Comparison of ENCODE assay signal across 8 mouse cellular contexts in the genomic region with DNA sequence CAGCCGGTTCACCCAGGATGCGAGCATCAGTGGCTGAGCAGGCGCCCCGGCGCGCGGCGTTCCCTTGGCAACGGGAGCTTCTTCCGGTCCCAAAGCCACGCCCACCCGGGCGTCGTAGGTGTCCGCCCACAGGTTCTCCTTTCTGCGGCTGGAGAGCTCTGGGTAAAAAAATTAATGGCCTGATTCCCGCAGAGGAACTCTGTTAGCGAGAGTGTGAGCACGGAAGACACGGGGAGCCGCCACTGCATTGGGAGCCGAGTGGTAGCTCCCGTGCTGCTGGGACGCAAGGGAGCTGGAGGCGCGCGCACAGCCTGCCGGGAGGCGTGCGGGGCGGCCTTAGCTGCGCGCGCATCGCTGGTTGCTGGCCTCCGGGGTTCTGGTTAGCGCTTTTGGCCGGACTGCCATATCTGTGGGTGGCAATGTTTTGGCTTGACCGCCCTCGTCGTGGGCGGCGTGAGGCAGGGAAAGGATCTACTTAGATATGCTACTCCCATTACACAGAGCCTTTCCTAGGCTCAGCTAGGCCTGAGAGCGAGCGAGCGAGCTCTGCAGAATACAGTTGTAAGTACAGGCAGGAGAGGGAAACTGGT. TPM values are rescaled to one million over a fixed set of nuclear protein-coding genes. Genes with fewer than 3 reads are reported as not detected.
DNase-seq lines count a peak whose midpoint lies in the region; ATAC-seq lines count a peak whose summit lies in the region.

A gene (minus strand): TSS at position 290 of the 590 bp plus-strand sequence.

- H3K4me1 ChIP-seq in hindbrain, embryonic 13.5 days (replicated peaks), result peaks cover 10% of the 10 kb centered on the region

- no peaks in the 10 kb centered on the region for H3K9me3 ChIP-seq in hindbrain, embryonic 13.5 days

- no peaks in the 10 kb centered on the region for H3K27me3 ChIP-seq in hindbrain, embryonic 13.5 days

- peak within 1 kb of the TSS; percentile 82 for H3K9ac ChIP-seq in hindbrain, embryonic 13.5 days

- H3K4me3 ChIP-seq in hindbrain, embryonic 13.5 days, result peak within 1 kb of the TSS; percentile 73

- ATAC-seq in hindbrain, embryonic 13.5 days (ENCODE audit: low FRiP score), result peak; percentile 99

- H3K4me2 ChIP-seq in hindbrain, embryonic 13.5 days, result peak within 1 kb of the TSS; percentile 67

- no peaks in the 10 kb centered on the region for H3K36me3 ChIP-seq in hindbrain, embryonic 13.5 days

- under 1% methylated on average over 46 of the region's 46 CpGs for WGBS in hindbrain, embryonic 13.5 days

- peak within 1 kb of the TSS; percentile 99 for H3K27ac ChIP-seq in hindbrain, embryonic 13.5 days

- peak; percentile 80 for DNase-seq in WW6 (ENCODE audit: low read depth, low spot score)
- DNase-seq in cerebellum, postnatal 36 days, result peak; percentile 94 to 95
- DNase-seq in frontal cortex, postnatal 25 days (ENCODE audit: low spot score in 2 of 2), result peak; percentile 90 to 91
- peak; percentile 95 to 97 for DNase-seq in layer of hippocampus, postnatal 14 days (ENCODE audit: low spot score in 2 of 2)
- DNase-seq in lung, postnatal 10 days, result peak; percentile 94
- peak; percentile 89 for DNase-seq in ovary, postnatal 14 days (ENCODE audit: low spot score)
- DNase-seq in thymus, postnatal 10 days (ENCODE audit: low spot score in 2 of 2), result peak; percentile 81 to 91

RNA-seq across cellular contexts. Expression of the gene that starts here (rescaled TPM):
- 48.8 and 51.5 TPM in 2 replicates for polyA plus RNA-seq in hindbrain, embryonic 13.5 days (2015; fragmentation: Nextera tagmentation; extraction: Ambion mirVana)
- 10 to 100 TPM; 22.9 to 24.4 TPM for total RNA-seq in layer of hippocampus, postnatal 14 days (2021)

Comparison
In these comparisons a context has a peak if more than half of its experiments do, and no peak if none do; other contexts are left out.
1. Peak in every context shown above with its lines: DNase-seq, ATAC-seq, H3K4me3 ChIP-seq and H3K27ac ChIP-seq.